Mouse (Mus musculus) brain, adult 2 months (tissue): ENCODE data around the gene Krt28.

Experiments used
- DNase-seq: peaks from one replicate; pipeline ENCODE4 v3.0.0; 2011; ENCODE audit warnings: low read depth, low spot score

Gene Krt28

DNA sequence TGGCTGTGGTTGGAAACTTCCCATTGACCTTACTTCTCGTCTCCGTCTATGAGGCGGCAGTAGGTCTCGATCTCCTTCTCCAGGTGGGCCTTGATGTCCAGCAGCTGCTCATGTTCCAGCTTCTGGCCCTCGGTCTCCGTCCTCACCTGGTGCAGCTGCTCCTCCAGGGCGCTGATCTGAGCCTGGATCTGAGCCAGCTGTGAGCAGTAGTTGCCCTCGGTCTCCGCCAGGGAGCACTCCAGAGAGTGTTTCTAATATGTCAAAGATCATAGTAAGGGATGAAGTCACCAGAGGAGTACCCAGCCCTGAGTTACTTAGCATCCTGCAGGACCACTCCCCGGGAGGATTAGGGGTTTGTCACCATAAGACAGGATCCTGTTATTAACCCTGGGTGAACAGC lies 7.9 kb downstream of the Krt28 start:
- no peak for DNase-seq

DNA sequence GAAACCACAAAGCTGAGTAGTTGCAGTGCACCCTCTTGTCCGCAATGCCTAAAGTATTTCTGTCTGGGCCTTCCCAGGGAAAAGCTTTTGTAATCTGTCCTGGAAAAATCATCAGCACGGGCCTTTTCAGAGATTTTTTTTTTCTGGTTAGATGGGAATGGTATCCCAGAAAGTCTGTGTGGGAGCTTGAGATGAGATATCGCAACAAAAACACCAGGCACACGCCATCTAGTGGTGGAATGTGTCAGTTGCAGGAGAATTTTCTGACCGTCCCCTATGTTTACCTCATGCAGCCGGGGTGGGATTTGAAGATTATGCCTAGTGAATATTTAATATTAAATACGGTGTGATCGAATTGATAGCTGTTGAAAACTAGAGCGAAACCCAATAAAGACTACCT lies 10.3 kb downstream of the Krt28 start:
- peak; percentile 77 for DNase-seq

GRCm38 (mm10) chr11:99361423-99361822 lies 13.3 kb downstream of the Krt28 start:
- no peak for DNase-seq

DNA sequence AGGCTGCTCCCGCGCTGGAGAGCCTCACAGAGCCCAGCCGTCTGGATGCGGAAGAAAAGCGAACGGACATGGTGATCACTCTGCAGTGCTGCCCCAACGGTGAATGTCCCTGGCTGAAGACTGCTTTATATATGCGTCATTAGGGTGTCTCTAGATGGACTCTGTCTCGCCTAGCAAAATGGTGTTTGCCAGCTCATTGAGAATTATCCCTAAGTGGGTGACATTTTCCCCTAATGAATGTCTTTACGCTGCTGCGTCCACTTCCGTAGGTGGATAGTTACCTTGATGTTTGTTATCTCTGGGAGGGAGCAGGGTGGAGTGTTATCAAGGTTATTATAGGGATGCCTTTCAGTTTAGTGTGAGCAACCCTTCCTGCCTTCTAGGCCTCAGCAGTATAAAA lies 23.7 kb downstream of the Krt28 start, which contains the start of gene Krt27:
TSS of gene Krt27 (minus strand) at position 101 of the 400 bp plus-strand sequence.
- no peak for DNase-seq

DNA sequence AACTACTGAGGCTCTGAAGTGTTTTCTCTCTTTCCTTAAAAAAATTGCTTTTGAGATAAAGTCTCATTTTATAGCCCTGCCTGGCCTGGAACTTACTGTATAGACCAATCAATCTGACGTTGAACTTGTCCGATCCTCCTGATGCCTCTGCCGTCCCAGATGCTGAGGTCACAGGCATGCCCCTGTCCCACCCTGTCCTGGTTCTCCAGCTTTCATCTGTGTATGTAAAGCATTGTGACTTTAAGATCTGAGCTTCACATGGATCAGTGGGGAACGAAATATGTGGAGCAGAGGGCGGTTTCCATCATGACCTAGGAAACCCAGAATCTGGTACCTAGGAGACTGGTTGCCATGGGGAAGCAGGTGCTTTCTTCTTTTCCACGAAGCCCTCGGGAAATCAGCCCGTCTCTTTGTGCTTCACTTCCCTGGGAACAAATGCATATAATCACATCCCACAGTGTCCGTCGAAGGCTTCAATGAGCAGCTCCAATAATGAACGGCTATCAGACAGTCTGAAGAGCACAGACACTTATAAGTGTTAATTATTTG lies 35.3 kb downstream of the Krt28 start:
- peak; percentile 8 for DNase-seq

- DNase-seq, result no peak
Measured at GRCm38 (mm10) chr11:99337866-99338265, 36.8 kb downstream of the Krt28 start, which contains the start of gene Krt26. Krt26 (minus strand) TSS chr11:99337966.

GRCm38 (mm10) chr11:99333426-99333825 lies 41.3 kb downstream of the Krt28 start:
- DNase-seq, result peak; percentile 76

DNA sequence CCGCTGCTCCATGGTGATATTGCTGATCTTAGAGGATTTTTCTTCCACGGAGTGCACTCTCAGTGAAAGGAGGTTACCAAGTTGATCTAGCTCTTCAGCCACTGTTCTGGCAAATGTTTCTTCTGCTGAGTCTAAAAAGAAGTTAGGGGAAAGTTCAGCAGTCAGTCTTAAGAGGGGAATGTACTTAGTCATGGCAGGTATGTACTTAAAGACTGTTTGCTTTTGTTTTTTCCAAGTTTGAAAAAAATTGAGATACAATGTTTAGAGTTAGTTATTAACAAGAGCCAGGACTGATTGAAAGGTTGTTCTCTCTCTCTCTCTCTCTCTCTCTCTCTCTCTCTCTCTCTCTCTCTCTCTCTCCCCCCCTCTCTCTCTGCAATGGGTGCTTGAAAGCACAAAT lies 45.0 kb downstream of the Krt28 start:
- no peak for DNase-seq

DNA sequence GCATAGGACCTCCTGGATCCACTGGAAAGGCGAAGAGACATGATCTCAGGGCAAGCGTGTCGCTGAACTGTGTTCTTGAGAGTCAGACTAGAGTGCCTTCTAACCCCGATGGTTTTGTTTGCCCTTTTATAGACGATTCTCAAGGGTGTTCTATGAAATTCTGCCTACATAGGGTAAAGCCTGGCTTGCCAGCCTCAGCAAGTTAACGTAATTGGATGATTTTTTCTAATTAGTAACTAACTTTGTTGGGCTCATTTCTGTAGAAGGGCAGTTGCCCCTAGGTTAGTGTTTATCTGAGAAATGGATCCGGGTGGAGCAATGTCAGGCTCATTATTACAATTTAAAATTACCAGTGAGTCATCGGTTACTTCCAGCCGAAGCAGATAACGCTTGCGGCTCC lies 51.9 kb downstream of the Krt28 start, which contains the start of gene Krt25:
TSS of gene Krt25 (minus strand) at position 101 of the 400 bp plus-strand sequence.
- no peak for DNase-seq

DNA sequence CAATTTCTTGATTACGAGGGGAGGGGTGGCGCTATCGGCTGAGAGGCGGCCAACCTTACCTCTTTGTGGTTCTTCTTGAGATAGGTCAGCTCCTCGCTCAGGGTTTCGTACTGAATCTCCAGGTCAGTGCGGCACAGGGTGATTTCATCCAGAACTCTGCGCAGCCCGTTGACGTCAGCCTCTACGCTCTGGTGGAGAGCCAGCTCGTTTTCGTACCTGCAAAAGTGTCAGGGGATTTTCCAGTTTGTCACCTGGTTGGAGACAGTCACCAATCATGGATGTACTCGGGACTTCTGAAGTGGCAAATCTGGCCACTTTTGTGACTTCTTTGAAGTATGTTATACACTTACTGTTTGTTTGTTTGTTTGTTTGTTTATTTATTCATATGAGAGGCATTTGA lies 53.6 kb downstream of the Krt28 start:
- no peak for DNase-seq

DNA sequence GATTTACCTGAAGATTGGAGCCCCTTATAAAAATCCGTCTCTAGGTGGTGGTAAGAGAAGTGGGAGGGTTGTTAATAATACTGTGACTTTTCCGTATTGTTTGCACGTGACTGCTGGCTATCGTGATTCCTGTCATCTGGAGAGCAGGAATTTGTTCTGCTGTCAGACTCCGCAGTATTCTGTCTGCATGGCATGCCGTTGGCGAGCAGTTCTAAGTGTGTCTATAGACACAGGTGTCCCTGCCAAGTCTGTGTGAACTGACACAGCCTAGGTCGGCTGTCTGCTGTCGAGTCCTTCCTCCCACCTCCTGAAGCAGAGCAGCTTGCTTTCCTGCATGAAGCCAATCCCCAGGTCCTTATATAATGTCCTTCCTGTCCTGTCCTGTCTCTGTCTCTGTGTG lies 55.6 kb downstream of the Krt28 start:
- DNase-seq, result no peak

- DNase-seq, result no peak
Measured at GRCm38 (mm10) chr11:99316543-99316942, 58.2 kb downstream of the Krt28 start.
